Mouse (Mus musculus): ENCODE results near the gene Tnf.
A peak's percentile ranks its signal among the peaks of the same experiment; 100 is the strongest.

Gene Tnf

DNA sequence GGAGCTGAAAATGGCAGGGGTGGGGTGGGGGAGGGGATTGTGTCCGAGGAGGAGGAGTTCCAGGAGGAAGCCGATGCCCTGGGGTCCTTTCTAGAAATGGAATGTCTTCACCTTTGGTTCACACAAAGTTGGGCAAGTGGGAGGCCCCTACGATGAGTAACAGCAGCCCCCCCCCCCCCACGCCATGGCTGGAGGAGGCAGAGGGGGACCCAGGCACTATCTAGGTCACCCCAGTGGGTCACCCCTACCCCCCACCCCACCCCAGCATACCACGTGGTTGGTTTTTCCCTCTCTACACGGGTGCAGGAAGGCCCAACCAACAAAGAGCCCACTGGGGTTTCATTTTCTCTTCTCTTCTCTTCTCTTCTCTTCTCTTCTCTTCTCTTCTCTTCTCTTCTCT is 4.7 kb downstream of the Tnf start:
- no peak for DNase-seq

GRCm38 (mm10) chr17:35196321-35196641 is 5.5 kb downstream of the Tnf start:
- peak; percentile 88 for DNase-seq

DNA sequence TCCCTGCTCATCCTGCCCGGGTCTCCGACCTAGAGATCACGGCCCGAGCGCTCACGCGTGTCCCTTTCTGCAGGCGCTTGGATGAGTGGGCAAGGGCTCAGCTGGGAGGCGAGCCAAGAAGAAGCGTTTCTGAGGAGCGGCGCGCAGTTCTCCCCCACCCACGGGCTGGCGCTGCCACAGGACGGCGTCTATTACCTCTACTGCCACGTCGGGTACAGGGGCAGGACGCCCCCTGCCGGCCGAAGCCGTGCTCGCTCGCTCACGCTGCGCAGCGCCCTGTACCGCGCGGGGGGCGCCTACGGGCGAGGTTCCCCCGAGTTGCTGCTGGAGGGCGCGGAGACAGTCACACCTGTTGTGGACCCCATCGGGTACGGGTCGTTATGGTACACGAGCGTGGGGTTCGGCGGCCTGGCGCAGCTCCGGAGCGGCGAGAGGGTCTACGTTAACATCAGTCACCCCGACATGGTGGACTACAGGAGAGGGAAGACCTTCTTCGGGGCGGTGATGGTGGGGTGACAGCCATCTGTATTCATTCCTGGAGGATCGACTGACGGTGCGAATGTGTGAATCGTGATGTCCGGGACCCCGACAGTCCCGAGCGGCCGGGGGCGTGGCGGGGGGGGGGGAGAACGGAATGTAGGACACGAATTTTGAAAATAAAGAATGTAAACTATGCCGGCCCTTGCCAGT is 6.0 kb downstream of the Tnf start:
- peak; percentile 98 for DNase-seq

DNA sequence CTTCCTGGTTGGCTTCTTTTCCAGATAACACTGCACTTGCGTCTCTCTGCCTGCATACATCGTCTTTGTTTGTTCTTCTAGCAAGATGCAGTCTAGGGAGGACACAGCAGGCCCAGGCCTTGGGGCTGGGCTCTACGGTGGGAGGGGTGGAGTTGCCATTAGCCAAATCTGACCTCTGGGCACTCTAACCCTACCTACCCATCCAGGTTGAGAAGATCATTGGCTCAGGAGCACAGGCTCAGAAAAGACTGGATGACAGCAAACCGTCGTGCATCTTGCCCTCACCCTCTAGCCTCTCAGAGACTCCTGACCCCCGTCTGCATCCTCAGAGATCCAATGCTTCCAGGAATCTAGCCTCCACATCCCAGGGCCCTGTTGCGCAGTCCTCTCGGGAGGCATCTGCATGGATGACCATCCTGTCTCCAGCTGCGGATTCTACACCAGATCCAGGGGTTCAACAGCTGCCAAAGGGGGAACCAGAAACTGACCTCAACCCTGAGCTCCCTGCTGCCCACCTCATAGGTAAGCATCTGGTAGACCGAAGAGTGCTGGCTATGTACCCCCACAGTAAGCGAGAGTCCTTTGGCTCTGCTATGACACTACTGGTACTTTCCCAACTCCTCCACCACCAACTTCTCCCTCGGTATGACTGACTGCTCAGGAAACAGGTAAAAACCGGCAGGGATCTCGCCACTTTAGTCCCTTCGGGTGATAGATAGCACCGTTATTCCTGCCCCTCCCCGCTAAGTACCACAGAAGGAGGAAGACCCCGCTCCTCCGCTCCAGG is 6.8 kb downstream of the Tnf start:
- no peak for DNase-seq

GRCm38 (mm10) chr17:35193881-35194843 is 7.6 kb downstream of the Tnf start, which contains the start of gene Ltb:
Gene Ltb (plus strand): TSS chr17:35194439.
- DNase-seq = peak; percentile 95

DNA sequence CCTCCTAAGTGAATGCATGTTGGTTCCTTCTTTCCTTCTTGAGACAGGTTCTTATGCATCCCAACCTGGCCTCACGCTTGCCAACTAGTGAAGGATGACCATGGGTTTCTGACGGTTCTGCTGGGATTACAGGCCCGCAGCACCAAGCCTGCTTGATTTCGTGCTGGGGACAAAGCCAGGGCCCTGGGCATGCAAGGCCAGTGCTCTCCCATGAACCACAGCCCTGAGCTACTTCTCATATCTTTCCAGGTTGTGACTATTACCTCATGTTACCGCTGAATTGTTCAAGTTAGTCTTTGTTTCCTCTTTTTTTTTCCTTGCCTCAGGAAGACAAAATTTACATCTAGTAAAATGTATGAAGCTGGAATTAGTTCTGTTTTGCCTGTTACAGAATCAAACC is 8.9 kb downstream of the Tnf start:
- DNase-seq = no peak

- DNase-seq = no peak
Observed at GRCm38 (mm10) chr17:35191723-35192122, 10.1 kb downstream of the Tnf start.

GRCm38 (mm10) chr17:35190096-35190495 is 11.7 kb downstream of the Tnf start:
- no peak for DNase-seq

GRCm38 (mm10) chr17:35189186-35189585 is 12.6 kb downstream of the Tnf start:
- peak; percentile 94 for DNase-seq

DNA sequence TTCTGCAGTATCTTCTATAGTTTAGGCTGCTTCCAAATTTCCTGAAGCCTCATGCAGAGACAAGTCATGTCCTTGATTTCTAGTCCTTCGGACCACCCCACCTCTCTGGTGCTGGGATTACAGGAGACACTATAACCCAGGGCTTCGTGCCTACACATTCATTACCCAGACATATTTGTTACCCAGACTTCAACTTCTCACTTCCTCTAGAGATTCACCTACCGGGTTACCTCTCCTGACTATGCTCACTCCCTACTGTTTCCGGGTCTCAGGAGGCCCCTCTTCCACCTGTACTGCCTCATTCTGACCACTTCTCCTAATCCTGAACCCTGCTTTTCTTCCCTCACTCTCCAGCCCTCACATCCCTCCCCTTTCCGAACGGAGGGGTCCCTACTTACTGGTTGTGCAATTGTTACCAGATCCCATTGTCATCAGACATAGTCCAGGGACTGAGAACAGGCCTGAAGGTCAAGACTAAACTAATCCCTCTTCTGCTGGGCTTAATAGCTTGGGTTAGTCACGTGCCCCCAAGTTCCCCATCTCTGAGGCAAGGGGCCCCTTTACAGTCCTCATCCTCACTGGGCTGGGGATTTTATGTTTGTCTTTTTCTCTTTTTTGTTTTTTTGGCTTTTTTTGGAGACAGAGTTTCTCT is 13.7 kb downstream of the Tnf start, which contains the start of gene Lst1:
Gene Lst1, minus strand, starts transcription at position 481 of the 652 bp plus-strand sequence.
- DNase-seq = peak; percentile 93

DNA sequence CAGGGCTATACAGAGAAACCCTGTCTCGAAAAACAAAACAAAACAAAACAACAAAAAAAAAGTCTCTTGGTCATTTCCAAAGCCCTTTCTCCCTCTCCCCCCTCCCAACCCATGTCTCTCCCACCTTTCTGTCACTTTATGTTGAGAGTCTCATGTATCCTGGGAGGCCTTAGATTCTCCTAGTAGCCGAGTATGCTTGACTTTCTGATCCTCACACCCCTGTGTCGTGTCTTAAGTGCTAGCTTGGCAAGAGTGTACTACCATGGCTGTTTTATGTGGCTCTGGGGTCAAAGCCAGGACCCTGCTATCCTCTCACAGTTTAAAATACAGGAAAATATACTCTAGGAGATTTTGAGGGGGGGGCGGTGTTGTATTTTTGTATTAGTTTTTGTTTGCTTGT is 14.5 kb downstream of the Tnf start:
- no peak for DNase-seq

DNA sequence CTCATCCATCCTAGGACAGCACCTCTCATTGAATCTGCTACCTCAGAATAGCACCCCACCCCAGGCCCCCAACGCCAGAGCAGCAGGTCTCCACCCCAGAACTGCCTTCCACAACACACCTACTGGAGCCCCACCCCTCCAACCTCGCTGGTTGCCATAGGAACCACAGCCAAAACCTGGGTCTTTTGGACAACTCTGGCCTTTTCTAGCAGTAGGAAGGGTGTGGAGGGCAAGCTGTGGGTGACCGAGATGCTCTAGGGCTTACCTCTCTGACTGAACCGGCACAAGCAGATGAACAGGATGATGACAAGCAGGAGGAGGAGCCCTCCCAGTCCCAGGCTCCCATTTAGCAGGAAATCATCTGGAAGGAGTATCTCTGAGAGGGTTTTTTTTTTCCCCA is 15.1 kb downstream of the Tnf start:
- peak; percentile 96 for DNase-seq

DNA sequence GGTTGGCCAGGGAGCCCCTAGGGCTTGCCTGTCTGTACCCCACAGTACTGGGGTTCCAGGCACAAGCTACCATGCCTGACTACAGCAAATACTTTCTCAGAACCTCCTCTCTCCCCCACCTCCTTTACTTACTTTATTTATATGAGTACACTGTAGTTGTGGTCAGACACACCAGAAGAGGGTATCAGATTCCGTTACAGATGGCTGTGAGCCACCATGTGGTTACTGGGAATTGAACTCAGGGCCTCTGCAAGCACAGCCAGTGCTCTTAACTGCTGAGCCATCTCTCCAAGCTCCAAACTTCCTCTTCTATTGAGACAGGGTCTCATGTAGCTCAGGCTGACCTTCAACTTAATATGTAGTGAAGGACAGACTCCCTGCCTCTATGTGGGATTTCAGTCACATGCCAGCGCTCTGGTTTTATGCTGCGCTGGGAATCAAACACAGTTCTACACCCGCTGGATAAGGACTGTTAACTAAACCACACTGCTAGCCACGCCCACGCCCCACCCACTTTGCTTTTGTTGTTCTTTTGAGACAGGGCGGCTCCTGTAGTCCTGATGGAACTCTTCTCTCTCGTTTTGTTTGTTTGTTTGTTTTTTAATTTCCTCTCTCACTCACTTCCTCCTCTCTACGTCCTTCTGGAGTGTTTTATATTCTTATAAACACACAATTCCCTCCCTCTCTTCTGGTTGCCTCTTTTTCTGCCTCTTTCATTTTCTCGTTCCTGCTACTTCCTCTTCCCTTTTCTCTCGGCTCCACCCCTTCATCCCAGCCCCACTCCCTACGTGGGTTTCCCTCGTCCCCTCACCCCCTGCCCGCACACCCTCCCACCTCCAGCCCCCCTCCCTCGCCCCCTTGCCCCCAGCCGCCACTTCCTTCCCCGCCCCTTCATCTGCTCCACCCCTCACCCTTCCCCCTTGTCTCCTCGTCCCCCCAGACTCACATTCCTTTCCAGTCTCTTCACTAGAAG is 15.9 kb downstream of the Tnf start:
- peak; percentile 98 for DNase-seq

- no peak for DNase-seq
Observed at GRCm38 (mm10) chr17:35180093-35180492, 21.7 kb downstream of the Tnf start.

GRCm38 (mm10) chr17:35178528-35178927 is 23.3 kb downstream of the Tnf start:
- DNase-seq = peak; percentile 98

DNA sequence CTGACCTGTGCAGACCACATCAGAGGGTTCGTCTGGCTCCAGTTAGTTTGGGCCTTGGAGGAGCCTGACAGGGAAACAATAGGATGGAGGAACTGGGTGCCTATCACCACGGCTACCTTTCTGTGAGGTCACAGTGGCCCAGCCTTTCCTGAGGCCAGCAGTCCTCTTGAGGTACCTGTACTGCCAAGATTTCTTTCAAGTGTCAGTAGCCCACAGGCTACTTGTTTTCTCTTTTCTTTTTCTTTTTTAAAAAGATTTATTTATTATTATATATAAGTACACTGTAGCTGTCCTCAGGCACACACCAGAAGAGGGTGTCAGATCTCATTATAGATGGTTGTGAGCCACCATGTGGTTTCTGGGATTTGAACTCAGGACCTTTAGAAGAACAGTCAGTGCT is 25.8 kb downstream of the Tnf start, which contains the start of gene Aif1:
Gene Aif1, minus strand, starts transcription at position 101 of the 400 bp plus-strand sequence.
- DNase-seq = no peak

GRCm38 (mm10) chr17:35175382-35175781 is 26.4 kb downstream of the Tnf start:
- DNase-seq = no peak

- DNase-seq = no peak
Observed at GRCm38 (mm10) chr17:35174201-35174977, 27.4 kb downstream of the Tnf start.

GRCm38 (mm10) chr17:35173329-35173728 is 28.5 kb downstream of the Tnf start:
- DNase-seq = peak; percentile 93

- peak; percentile 96 for DNase-seq
Observed at GRCm38 (mm10) chr17:35172445-35173234, 29.2 kb downstream of the Tnf start.
